ENCODE assay signal across 8 mouse cellular contexts in the genomic region with DNA sequence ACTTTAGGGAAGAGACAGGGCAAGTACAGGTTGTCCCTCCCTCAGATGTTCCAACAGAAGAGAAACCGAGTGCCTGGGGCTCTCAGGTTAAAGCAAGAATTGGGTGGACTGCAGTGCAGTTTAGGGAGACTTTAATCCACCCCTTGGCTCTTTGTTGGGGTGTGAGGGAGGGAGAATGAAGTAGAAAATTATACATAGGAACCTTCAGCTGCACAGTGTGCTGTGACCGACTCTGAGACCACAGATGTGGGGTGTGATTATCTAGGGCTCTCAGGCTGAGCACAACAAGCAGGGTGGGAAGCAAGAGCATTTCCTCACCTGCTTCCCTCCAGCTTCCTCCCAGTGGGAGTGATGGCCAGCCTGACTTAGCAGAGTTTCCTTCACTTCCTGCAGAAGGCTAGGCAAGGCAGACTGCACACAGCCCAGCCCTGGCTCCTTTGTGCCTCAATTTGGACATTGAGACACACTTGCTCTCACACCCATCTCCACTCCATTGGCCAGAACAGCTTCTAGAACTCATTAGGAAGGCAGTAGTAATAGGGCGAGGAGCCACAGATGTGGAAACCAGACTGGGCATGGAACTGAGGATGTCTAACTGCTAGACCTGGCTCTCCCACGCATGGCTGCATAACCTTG. TPM values are rescaled to one million over a fixed set of nuclear protein-coding genes. Genes with fewer than 3 reads are reported as not detected.
DNase-seq lines count a peak whose midpoint lies in the region; ATAC-seq and TF ChIP-seq lines count a peak whose summit lies in the region.

No protein-coding gene starts in this region.

- H3K9ac ChIP-seq in MEL (ENCODE audit: control insufficient read depth, low read depth, low read length, poor library complexity, severe bottlenecking) = peak overlapping the region; percentile 38
- H3K9ac ChIP-seq in heart, embryonic 16.5 days (ENCODE audit: low read length) = peak overlapping the region; percentile 49
- H3K9ac ChIP-seq in liver, postnatal 0 days (replicated peaks) = 0 out of 2 replicates have a peak overlapping the region, but pooled peaks have one; percentile 13

- 0 out of 6 replicates have a peak, but pooled peaks of 1 of the 3 experiments have one; percentile 4 for TF ChIP-seq CTCF in MEL (IDR thresholded peaks at IDR 0.05 in 2 of 3, conservative IDR thresholded peaks at IDR 0.05 in 1 of 3; ENCODE audit: control insufficient read depth in 1 of 3, insufficient read depth in 1 of 3, low read depth in 2 of 3, low read length in 3 of 3, poor library complexity in 1 of 3, severe bottlenecking in 1 of 3)
- TF ChIP-seq CTCF in liver, postnatal 0 days (IDR thresholded peaks at IDR 0.05; ENCODE audit: low read depth) = no peak

- TF ChIP-seq POLR2A in MEL (IDR thresholded peaks at IDR 0.05; ENCODE audit: control insufficient read depth in 1 of 2, insufficient read depth in 1 of 2, low read depth in 1 of 2, low read length in 2 of 2, poor library complexity in 1 of 2) = no peak

- H3K4me1 ChIP-seq in MEL (ENCODE audit: control insufficient read depth in 1 of 2, insufficient read depth in 2 of 2, low read length in 2 of 2) = peaks cover 10 to 25% of the 10 kb centered on the region in 2 experiments
- H3K4me1 ChIP-seq in heart, embryonic 16.5 days (ENCODE audit: control insufficient read depth, insufficient read depth, low read length) = peaks cover 44% of the 10 kb centered on the region
- peaks cover 27% of the 10 kb centered on the region for H3K4me1 ChIP-seq in liver, postnatal 0 days (ENCODE audit: insufficient read depth)

- peak in 1 of 2 experiments; percentile 18; a peak in 1 of 4 replicates for TF ChIP-seq EP300 in MEL (IDR thresholded peaks at IDR 0.05; ENCODE audit: low read depth in 1 of 2, low read length in 2 of 2)
- no peak for TF ChIP-seq EP300 in liver, postnatal 0 days (IDR thresholded peaks at IDR 0.05; ENCODE audit: low read depth)

- peak; percentile 36 for DNase-seq in cerebellum, adult 9-10 months
- DNase-seq in cerebellum, adult 8-10 months = no peak
- peak; percentile 59 for DNase-seq in MEL (ENCODE audit: low read depth, low spot score)
- DNase-seq in liver, postnatal 0 days = no peak
- no peak for DNase-seq in urinary bladder, postnatal 14 days (ENCODE audit: low spot score)
- no peak for DNase-seq in embryo, embryonic 10.5 days (ENCODE audit: low spot score)
- no peak for DNase-seq in adrenal gland, adult 18-20 months (ENCODE audit: low spot score in 2 of 2)

- H3K4me2 ChIP-seq in heart, embryonic 16.5 days (ENCODE audit: low read depth, low read length) = no peak overlapping the region
- no peak overlapping the region for H3K4me2 ChIP-seq in liver, postnatal 0 days (ENCODE audit: low read depth, low read length)

- H3K9me3 ChIP-seq in MEL (replicated peaks; ENCODE audit: insufficient read depth, low read length) = no peaks in the 10 kb centered on the region
- H3K9me3 ChIP-seq in heart, embryonic 16.5 days (replicated peaks; ENCODE audit: control insufficient read depth, low read length) = no peaks in the 10 kb centered on the region
- H3K9me3 ChIP-seq in liver, postnatal 0 days (ENCODE audit: low read length) = no peaks in the 10 kb centered on the region

- H3K36me3 ChIP-seq in MEL (ENCODE audit: control insufficient read depth in 1 of 2, insufficient read depth in 2 of 2, low read length in 2 of 2) = peaks cover 0 to 13% of the 10 kb centered on the region in 2 experiments; a peak in 2 of 4 replicates
- peaks cover 9% of the 10 kb centered on the region for H3K36me3 ChIP-seq in heart, embryonic 16.5 days (ENCODE audit: control insufficient read depth, insufficient read depth)
- no peaks in the 10 kb centered on the region for H3K36me3 ChIP-seq in liver, postnatal 0 days (replicated peaks; ENCODE audit: insufficient read depth, low read length)

- no peaks in the 10 kb centered on the region for H3K79me2 ChIP-seq in MEL (ENCODE audit: control insufficient read depth, insufficient read depth, low read length, poor library complexity)

- no peak for TF ChIP-seq RAD21 in MEL (IDR thresholded peaks at IDR 0.05; ENCODE audit: low read depth, low read length)

- peak overlapping the region; percentile 4 to 11; a peak in 1 of 4 replicates for H3K4me3 ChIP-seq in MEL (ENCODE audit: control insufficient read depth in 1 of 2, insufficient read depth in 1 of 2, low read depth in 2 of 2, low read length in 2 of 2)
- H3K4me3 ChIP-seq in heart, embryonic 16.5 days (ENCODE audit: low read length) = no peak overlapping the region
- no peak overlapping the region for H3K4me3 ChIP-seq in liver, postnatal 0 days (ENCODE audit: low read depth, low read length)

- ATAC-seq in heart, embryonic 16.5 days (replicated peaks; ENCODE audit: extremely low read depth, insufficient read depth, low FRiP score) = no peak
- no peak for ATAC-seq in liver, postnatal 0 days

- H3K27ac ChIP-seq in MEL (ENCODE audit: control insufficient read depth, low read depth, low read length) = peak overlapping the region; percentile 41
- H3K27ac ChIP-seq in heart, embryonic 16.5 days (ENCODE audit: low read length) = peak overlapping the region; percentile 91
- H3K27ac ChIP-seq in liver, postnatal 0 days (ENCODE audit: low read depth) = 0 out of 2 replicates have a peak overlapping the region, but pooled peaks have one; percentile 14

- no peaks in the 10 kb centered on the region for H3K27me3 ChIP-seq in MEL (ENCODE audit: control insufficient read depth in 1 of 2, insufficient read depth in 2 of 2, low read length in 2 of 2)
- no peaks in the 10 kb centered on the region for H3K27me3 ChIP-seq in heart, embryonic 16.5 days (ENCODE audit: control insufficient read depth, insufficient read depth, low read length)
- H3K27me3 ChIP-seq in liver, postnatal 0 days (ENCODE audit: insufficient read depth, low read length) = no peaks in the 10 kb centered on the region

- 58% methylated on average over 4 of the region's 4 CpGs for WGBS in heart, embryonic 16.5 days
- 32% methylated on average over 4 of the region's 4 CpGs for WGBS in liver, postnatal 0 days (ENCODE audit: insufficient replicate concordance)

TF ChIP-seq in MEL, 35 proteins besides CTCF, POLR2A, EP300 and RAD21:
- TF ChIP-seq MXI1 (IDR thresholded peaks at IDR 0.05; ENCODE audit: low read depth, low read length) (peak; percentile 8; the same call in 1 of the 2 replicates), MAX (IDR thresholded peaks at IDR 0.05; ENCODE audit: low read length) (no peak), ZKSCAN1 (IDR thresholded peaks at IDR 0.05; ENCODE audit: low read depth, low read length) (no peak), MAZ (IDR thresholded peaks at IDR 0.05; ENCODE audit: low read depth, low read length) (0 out of 2 replicates have a peak, but pooled peaks have one; percentile 25), TBP (IDR thresholded peaks at IDR 0.05; ENCODE audit: low read depth, low read length) (no peak), TAL1 (IDR thresholded peaks at IDR 0.05; ENCODE audit: low read length) (peak; percentile 40; the same call in 1 of the 2 replicates), ZNF384 (IDR thresholded peaks at IDR 0.05; ENCODE audit: low read depth, low read length) (no peak), KAT2A (conservative IDR thresholded peaks at IDR 0.05; ENCODE audit: low read depth, low read length) (no peak), NRF1 (IDR thresholded peaks at IDR 0.05; ENCODE audit: insufficient read depth, low read depth, low read length, poor library complexity, severe bottlenecking) (no peak), NELFE (IDR thresholded peaks at IDR 0.05; ENCODE audit: low read depth, low read length) (no peak)

RNA-seq across cellular contexts. Expression of gene Tmbim1, which starts 25.7 kb away (rescaled TPM):
- 10.3 and 13.0 TPM in 2 replicates for total RNA-seq in MEL (2012; rRNA removed)
- polyA plus RNA-seq in MEL (2012; ENCODE audit: insufficient read depth in 1 of 2, insufficient read length in 2 of 2, low read depth in 1 of 2, low replicate concordance in 2 of 2, missing spikeins in 1 of 2) = 10 to 100 TPM in 1 of 2 experiments, not detected in 1; 20.8 TPM
- polyA plus RNA-seq in heart, embryonic 16.5 days (2015; fragmentation: Nextera tagmentation; extraction: Ambion mirVana) = 51.2 and 51.4 TPM in 2 replicates
- 18.5 and 18.7 TPM in 2 replicates for polyA plus RNA-seq in liver, postnatal 0 days (2015; fragmentation: Nextera tagmentation; extraction: Ambion mirVana)
- total RNA-seq in adrenal gland, adult 18-20 months (2021) = 100 to 1,000 TPM; 106 to 113 TPM

RNA-seq across cellular contexts. Expression of gene Catip, which starts 30.7 kb away (rescaled TPM):
- total RNA-seq in MEL (2012; rRNA removed) = 0.08 TPM in 1 of 2 replicates, not detected in the other
- polyA plus RNA-seq in MEL (2012; ENCODE audit: insufficient read depth in 1 of 2, insufficient read length in 2 of 2, low read depth in 1 of 2, low replicate concordance in 2 of 2, missing spikeins in 1 of 2) = under 1 TPM in 1 of 2 experiments, not detected in 1; 0.08 TPM
- 0.62 and 1.1 TPM in 2 replicates for polyA plus RNA-seq in heart, embryonic 16.5 days (2015; fragmentation: Nextera tagmentation; extraction: Ambion mirVana)
- 0.11 TPM in 1 of 2 replicates, not detected in the other for polyA plus RNA-seq in liver, postnatal 0 days (2015; fragmentation: Nextera tagmentation; extraction: Ambion mirVana)
- total RNA-seq in adrenal gland, adult 18-20 months (2021) = under 1 TPM; 0.33 to 0.35 TPM

RNA-seq across cellular contexts. Expression of gene Slc11a1, which starts 43.8 kb away (rescaled TPM):
- 0.26 TPM in 1 of 2 replicates, not detected in the other for total RNA-seq in MEL (2012; rRNA removed)
- under 1 TPM in 1 of 2 experiments, not detected in 1; 0.11 TPM for polyA plus RNA-seq in MEL (2012; ENCODE audit: insufficient read depth in 1 of 2, insufficient read length in 2 of 2, low read depth in 1 of 2, low replicate concordance in 2 of 2, missing spikeins in 1 of 2)
- 3.4 and 4.3 TPM in 2 replicates for polyA plus RNA-seq in heart, embryonic 16.5 days (2015; fragmentation: Nextera tagmentation; extraction: Ambion mirVana)
- polyA plus RNA-seq in liver, postnatal 0 days (2015; fragmentation: Nextera tagmentation; extraction: Ambion mirVana) = 12.8 and 15.1 TPM in 2 replicates
- 10 to 100 TPM in 1 of 2 experiments, 1 to 10 TPM in 1; 9.5 to 20.5 TPM for total RNA-seq in adrenal gland, adult 18-20 months (2021)

RNA-seq across cellular contexts. Expression of gene Pnkd, which starts 46.4 kb away (rescaled TPM):
- total RNA-seq in MEL (2012; rRNA removed) = 48.2 and 52.5 TPM in 2 replicates
- polyA plus RNA-seq in MEL (2012; ENCODE audit: insufficient read depth in 1 of 2, insufficient read length in 2 of 2, low read depth in 1 of 2, low replicate concordance in 2 of 2, missing spikeins in 1 of 2) = 10 to 100 TPM in 1 of 2 experiments, not detected in 1; 64.2 TPM
- 314 and 324 TPM in 2 replicates for polyA plus RNA-seq in heart, embryonic 16.5 days (2015; fragmentation: Nextera tagmentation; extraction: Ambion mirVana)
- polyA plus RNA-seq in liver, postnatal 0 days (2015; fragmentation: Nextera tagmentation; extraction: Ambion mirVana) = 46.7 and 50.0 TPM in 2 replicates
- 10 to 100 TPM; 68.2 to 83.0 TPM for total RNA-seq in adrenal gland, adult 18-20 months (2021)

RNA-seq across cellular contexts. Expression of gene Aamp, which starts 46.6 kb away (rescaled TPM):
- 107 and 108 TPM in 2 replicates for total RNA-seq in MEL (2012; rRNA removed)
- 100 to 1,000 TPM in 1 of 2 experiments, not detected in 1; 169 TPM for polyA plus RNA-seq in MEL (2012; ENCODE audit: insufficient read depth in 1 of 2, insufficient read length in 2 of 2, low read depth in 1 of 2, low replicate concordance in 2 of 2, missing spikeins in 1 of 2)
- 214 and 223 TPM in 2 replicates for polyA plus RNA-seq in heart, embryonic 16.5 days (2015; fragmentation: Nextera tagmentation; extraction: Ambion mirVana)
- 105 and 109 TPM in 2 replicates for polyA plus RNA-seq in liver, postnatal 0 days (2015; fragmentation: Nextera tagmentation; extraction: Ambion mirVana)
- total RNA-seq in adrenal gland, adult 18-20 months (2021) = 100 to 1,000 TPM; 158 to 197 TPM

Comparison
In these comparisons a context has a peak if more than half of its experiments do, and no peak if none do; other contexts are left out.
1. DNase-seq: peak in cerebellum, adult 9-10 months (single experiment) and MEL (single experiment); none in cerebellum, adult 8-10 months (single experiment), liver, postnatal 0 days (single experiment), urinary bladder, postnatal 14 days (single experiment), embryo, embryonic 10.5 days (single experiment) and adrenal gland, adult 18-20 months (0 of 2).
2. H3K27ac ChIP-seq: peak in every context shown above with its lines; median percentile 91 in heart, embryonic 16.5 days; 41 in MEL; 14 in liver, postnatal 0 days.
3. H3K4me3 ChIP-seq: peak in MEL (2 of 2); none in heart, embryonic 16.5 days (single experiment) and liver, postnatal 0 days (single experiment).
4. Peak in every context shown above with its lines, with median percentiles within 50 percentile points of each other: H3K9ac ChIP-seq.